Mouse (Mus musculus): Measurements from ENCODE around the gene Ccdc71. TPM values are rescaled to one million over a fixed set of nuclear protein-coding genes. Genes with fewer than 3 reads are reported as not detected.

Gene Ccdc71
- total RNA-seq, 2 experiments from 2014 or later, result 15.6 to 17.5 TPM

GRCm38 (mm10) chr9:108455747-108456571, 4.4 kb upstream of the Ccdc71 start:
- DNase-seq, result no peak
- intact Hi-C loops (cut with DNase I; ENCODE audit: low total_unique reads), result no loop called here

DNA sequence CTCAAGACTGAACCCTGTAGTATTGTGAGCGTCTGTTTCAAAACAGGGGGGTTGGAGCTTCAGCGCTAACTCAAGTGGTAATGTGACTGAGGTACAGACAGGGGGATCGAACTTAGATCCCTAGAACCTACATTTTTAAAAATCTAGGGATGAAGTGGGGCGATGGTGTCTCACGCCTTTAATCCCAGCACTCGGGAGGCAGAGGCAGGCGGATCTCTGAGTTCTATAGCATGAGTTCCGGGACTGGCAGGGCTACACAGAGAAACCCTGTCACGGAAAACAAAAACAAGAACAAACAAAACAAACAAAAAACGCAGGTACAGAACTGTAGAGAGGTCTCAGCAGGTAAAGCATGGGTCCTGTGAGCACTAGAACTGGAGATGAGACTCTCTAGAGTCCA, 3.4 kb upstream of the Ccdc71 start:
- intact Hi-C loops (cut with DNase I; ENCODE audit: low total_unique reads), result no loop called here
- no peak for DNase-seq

GRCm38 (mm10) chr9:108459939-108460318, 398 bp upstream of the Ccdc71 start:
- intact Hi-C loops (cut with DNase I; ENCODE audit: low total_unique reads), result no loop called here
- no peak for DNase-seq

DNA sequence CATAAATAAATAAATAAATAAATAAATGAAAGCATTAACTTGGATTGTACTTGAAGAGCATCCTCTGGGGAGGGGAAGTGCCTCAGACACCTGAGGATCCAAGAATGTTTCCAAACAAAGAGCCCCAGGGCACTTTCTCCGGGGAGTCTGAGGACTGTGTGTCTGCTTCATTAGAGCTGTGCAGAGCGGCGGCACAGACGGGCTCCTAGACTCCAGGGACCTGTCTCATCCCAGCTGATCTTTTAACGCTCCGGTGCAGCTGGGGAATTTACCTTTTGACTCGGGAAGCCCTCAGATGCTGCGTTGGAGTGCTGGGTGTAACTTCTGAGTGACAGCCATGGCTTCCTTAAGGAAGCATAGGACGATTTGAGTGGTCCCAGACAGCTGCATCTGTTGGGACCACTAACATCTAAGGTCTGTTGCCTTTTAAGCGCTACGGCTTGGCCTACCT, 879 bp downstream of the Ccdc71 start, which contains the start of gene Klhdc8b:
Klhdc8b (minus strand) TSS at position 401 of the 451 bp plus-strand sequence.
- DNase-seq, result no peak
- intact Hi-C loops (cut with DNase I; ENCODE audit: low total_unique reads), result no loop called here

GRCm38 (mm10) chr9:108461675-108462074, 1.3 kb downstream of the Ccdc71 start:
- DNase-seq, result no peak
- intact Hi-C loops (cut with DNase I; ENCODE audit: low total_unique reads), result no loop called here

GRCm38 (mm10) chr9:108462192-108462591, 1.9 kb downstream of the Ccdc71 start:
- intact Hi-C loops (cut with DNase I; ENCODE audit: low total_unique reads), result no loop called here

GRCm38 (mm10) chr9:108463713-108464112, 3.4 kb downstream of the Ccdc71 start:
- no peak for DNase-seq
- intact Hi-C loops (cut with DNase I; ENCODE audit: low total_unique reads), result no loop called here

More at GRCm38 (mm10) chr9:108462192-108462591, 1.9 kb downstream of the Ccdc71 start:
- no peak for DNase-seq

- no peak for DNase-seq
- intact Hi-C loops (cut with DNase I; ENCODE audit: low total_unique reads), result no loop called here
Observed at GRCm38 (mm10) chr9:108466219-108466618, 5.9 kb downstream of the Ccdc71 start.

DNA sequence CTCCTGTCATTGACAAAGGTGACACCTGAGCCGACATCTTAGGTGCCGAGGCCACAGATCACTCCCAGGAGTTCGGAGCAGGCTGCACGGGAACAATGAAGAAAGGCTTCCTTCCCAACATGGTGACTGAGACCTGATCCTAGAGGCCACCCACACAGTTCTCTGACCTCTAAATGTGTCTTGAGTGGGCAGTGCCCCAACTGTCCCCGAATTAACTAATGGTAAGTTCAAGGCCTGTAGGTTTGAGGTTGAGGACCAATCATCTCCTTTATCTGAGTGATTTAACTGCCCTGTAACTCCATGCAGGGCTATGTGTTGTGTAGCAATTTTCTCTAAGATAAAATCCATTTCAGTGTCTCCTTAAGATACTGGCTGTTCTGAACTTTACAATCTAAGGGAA, 9.1 kb downstream of the Ccdc71 start:
- intact Hi-C loops (cut with DNase I; ENCODE audit: low total_unique reads), result no loop called here
- DNase-seq, result no peak

- intact Hi-C loops (cut with DNase I; ENCODE audit: low total_unique reads), result no loop called here
- DNase-seq, result no peak
Observed at GRCm38 (mm10) chr9:108469845-108470244, 9.5 kb downstream of the Ccdc71 start.

DNA sequence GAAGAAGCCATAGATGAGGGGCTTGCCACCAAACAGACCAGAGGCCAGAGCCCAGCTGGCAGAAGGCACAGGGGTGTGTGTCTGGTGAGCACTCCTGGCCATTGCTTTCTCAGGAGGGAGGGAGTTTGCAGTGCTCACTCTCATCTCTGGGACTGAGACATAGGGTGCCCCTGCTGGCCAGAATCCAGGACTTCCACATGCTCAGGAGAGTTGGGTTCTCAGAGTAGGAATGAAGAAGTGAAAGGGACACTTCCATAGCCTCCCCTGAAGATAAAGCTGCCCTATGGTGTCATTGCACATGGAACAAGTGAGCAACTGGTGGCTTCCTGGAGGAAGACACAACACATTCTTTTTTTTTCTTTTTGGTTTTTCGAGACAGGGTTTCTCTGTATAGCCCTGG, 14.2 kb downstream of the Ccdc71 start:
- intact Hi-C loops (cut with DNase I; ENCODE audit: low total_unique reads), result no loop called here
- no peak for DNase-seq

GRCm38 (mm10) chr9:108478638-108479156, 18.4 kb downstream of the Ccdc71 start:
- peak; percentile 86 for DNase-seq
- intact Hi-C loops (cut with DNase I; ENCODE audit: low total_unique reads), result no loop called here

DNA sequence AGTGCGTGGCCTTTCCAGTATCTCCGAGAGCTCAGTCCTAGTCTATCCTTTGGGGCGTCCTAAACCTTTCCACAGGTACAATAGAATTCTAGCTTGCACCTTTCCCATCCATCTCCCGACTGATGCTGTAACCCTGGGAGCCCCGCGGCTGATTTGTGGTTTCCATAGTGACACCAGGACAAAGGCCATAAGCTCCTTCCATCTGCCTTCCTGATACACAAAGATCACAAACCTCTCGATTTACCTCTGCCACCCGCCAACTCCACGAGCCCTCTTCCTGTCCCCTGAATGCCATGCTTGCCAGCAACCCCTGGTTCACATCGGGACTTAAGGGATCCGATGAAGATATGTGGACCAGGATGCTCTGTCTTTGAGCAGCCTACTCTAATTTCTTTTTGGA, 18.9 kb downstream of the Ccdc71 start:
- intact Hi-C loops (cut with DNase I; ENCODE audit: low total_unique reads), result no loop called here
- DNase-seq, result no peak

GRCm38 (mm10) chr9:108479721-108480351, 19.5 kb downstream of the Ccdc71 start, which contains the start of gene Lamb2:
Gene Lamb2 (plus strand): TSS chr9:108479736.
- intact Hi-C loops (cut with DNase I; ENCODE audit: low total_unique reads), result no loop called here
- DNase-seq, result no peak

DNA sequence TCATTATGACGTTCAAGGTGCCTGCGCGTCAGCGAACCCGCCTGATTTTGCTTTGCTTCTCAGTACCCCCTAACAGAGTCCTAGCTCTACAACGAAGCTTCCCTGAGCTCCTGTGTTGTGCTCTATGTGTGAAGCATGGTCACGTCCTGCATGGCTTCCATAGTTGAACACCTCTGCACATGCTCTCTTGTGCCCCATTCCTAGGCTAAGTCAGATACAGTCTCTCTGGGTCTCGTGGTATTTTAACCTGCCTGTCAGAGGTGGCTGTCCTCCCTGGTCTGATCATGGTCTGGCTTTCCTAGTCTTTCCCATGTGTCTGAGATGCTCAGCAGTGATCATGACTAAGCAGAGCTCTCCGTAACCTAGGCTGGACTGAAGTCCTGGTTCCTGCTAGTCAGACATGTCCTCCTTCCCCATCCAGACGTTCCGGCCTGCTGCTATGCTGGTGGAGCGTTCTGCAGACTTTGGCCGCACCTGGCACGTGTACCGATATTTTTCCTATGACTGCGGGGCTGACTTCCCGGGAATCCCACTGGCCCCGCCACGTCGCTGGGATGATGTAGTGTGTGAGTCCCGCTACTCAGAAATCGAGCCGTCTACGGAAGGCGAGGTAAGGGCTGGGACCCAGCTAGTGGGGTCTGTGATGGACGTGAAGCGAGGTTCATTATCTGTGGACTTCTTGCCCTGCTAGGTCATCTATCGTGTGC, 20.6 kb downstream of the Ccdc71 start:
- no peak for DNase-seq
- intact Hi-C loops (cut with DNase I; ENCODE audit: low total_unique reads), result no loop called here

GRCm38 (mm10) chr9:108481520-108482210, 21.3 kb downstream of the Ccdc71 start:
- intact Hi-C loops (cut with DNase I; ENCODE audit: low total_unique reads), result no loop called here
- no peak for DNase-seq

DNA sequence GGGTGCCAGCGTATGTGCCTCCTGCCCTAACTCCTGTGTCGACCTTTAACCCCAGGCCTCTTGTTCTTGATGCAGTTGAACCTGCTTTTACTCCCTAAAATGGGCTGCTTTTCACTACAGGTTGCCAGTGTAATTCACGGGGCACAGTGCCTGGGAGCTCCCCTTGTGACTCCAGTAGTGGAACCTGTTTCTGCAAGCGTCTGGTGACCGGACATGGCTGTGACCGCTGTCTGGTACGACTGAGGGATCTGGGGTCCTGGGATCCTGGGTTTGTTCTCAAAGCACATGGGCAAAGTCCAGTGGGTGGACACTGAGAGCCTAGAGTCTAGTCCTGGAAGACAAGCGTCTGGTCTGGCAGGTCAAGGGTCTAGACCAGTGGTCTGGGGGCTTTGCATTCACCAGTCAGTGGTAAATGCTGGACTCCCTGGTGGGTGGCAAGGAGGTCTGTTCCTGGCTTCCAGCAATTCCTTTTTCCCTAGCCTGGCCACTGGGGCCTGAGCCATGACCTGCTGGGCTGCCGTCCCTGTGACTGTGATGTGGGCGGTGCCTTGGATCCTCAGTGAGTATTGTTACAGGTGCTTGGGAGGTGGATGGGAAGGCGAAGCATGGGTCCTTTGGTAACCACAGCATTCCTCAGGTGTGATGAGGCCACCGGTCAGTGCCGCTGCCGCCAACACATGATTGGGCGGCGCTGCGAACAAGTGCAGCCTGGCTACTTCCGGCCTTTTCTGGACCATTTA, 22.9 kb downstream of the Ccdc71 start:
- intact Hi-C loops (cut with DNase I; ENCODE audit: low total_unique reads), result no loop called here
- no peak for DNase-seq

GRCm38 (mm10) chr9:108484021-108484420, 23.7 kb downstream of the Ccdc71 start:
- DNase-seq, result no peak
- intact Hi-C loops (cut with DNase I; ENCODE audit: low total_unique reads), result no loop called here
